Mouse (Mus musculus): ENCODE measurements at regions not wholly inside any gene's neighbourhood (a gene's known extent, or its start where the extent isn't known, plus 50 kb on each side); places are given as distances from the start of the nearest gene placed in this dataset.

DNA sequence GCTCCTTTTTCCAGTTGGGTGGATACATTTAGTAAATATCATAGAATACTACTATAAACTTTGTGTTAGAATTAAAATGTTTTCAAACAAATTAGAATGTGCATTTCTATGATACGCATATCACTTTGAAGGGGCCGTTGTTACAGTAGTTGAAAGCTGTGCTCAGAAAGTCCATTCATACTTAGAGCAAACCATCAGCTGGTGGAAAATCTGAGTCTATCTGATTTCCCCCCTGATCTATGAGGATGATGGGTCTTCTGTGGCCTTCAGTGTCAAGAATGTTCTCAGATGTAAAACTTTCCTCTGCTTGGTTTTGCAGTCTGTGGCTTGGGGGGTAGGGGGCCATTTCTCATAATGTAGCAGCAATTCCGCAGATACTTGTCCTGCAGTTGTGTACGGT is 69.3 kb upstream of the Ednrb start:
- no peak for TF ChIP-seq EP300 (IDR thresholded peaks at IDR 0.05; ENCODE audit: low read depth)
- TF ChIP-seq CTCF (IDR thresholded peaks at IDR 0.05; ENCODE audit: low read depth) = no peak
- Histone ChIP-seq H3K9ac (replicated peaks) (no peak overlapping the region), H3K27me3 (ENCODE audit: control insufficient read depth, insufficient read depth, low read length) (no peaks in the 10 kb centered on the region), H3K27ac (no peak overlapping the region), H3K4me1 (replicated peaks; ENCODE audit: control insufficient read depth in 2 of 2, insufficient read depth in 2 of 2, low read length in 1 of 2) (no peaks in the 10 kb centered on the region), H3K9me3 (ENCODE audit: control insufficient read depth, low read length) (no peaks in the 10 kb centered on the region), H3K4me2 (ENCODE audit: low read depth) (no peak overlapping the region), H3K4me3 (ENCODE audit: insufficient read depth in 1 of 2, low read depth in 2 of 2, low read length in 2 of 2) (no peak overlapping the region), H3K36me3 (replicated peaks; ENCODE audit: control insufficient read depth, insufficient read depth, low read depth) (no peaks in the 10 kb centered on the region)
- ATAC-seq (ENCODE audit: insufficient read depth) (no peak), DNase-seq (ENCODE audit: low read depth in 3 of 3, low spot score in 3 of 3) (no peak)
- WGBS (ENCODE audit: insufficient replicate concordance) = 79% methylated on average over 4 of the region's 4 CpGs

- no peak for DNase-seq (ENCODE audit: low read depth in 3 of 3, low spot score in 3 of 3)
Observed at GRCm38 (mm10) chr14:103911707-103912106, 67.5 kb upstream of the Ednrb start.

DNA sequence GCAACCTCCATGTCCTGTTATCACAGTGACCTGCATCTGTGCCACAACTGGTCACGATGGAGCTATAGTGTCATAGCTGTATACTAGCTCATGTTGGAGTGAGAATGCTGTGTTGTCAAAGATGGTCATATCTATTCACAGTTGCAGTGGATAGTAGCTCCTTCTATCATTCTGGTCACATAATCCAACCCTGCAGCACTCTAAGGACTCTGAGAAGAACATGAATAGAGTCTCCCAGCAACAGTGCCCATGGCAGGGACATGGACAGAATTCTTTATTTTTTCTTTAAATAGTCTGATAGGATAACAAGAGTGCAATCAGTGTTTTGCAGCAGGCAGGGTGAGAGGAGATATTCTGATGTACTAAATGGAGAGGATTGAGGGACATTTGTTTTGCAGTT is 67.1 kb upstream of the Ednrb start:
- H3K4me1 ChIP-seq (replicated peaks; ENCODE audit: control insufficient read depth in 2 of 2, insufficient read depth in 2 of 2, low read length in 1 of 2) = no peaks in the 10 kb centered on the region
- ATAC-seq (ENCODE audit: insufficient read depth) = no peak
- TF ChIP-seq EP300 (IDR thresholded peaks at IDR 0.05; ENCODE audit: low read depth) = no peak
- TF ChIP-seq CTCF (IDR thresholded peaks at IDR 0.05; ENCODE audit: low read depth) = no peak
- no peaks in the 10 kb centered on the region for H3K9me3 ChIP-seq (ENCODE audit: control insufficient read depth, low read length)
- WGBS (ENCODE audit: insufficient replicate concordance) = 65% methylated on average over 1 of the region's 1 CpGs
- no peak overlapping the region for H3K4me2 ChIP-seq (ENCODE audit: low read depth)
- no peak for DNase-seq (ENCODE audit: low read depth in 3 of 3, low spot score in 3 of 3)
- no peaks in the 10 kb centered on the region for H3K36me3 ChIP-seq (replicated peaks; ENCODE audit: control insufficient read depth, insufficient read depth, low read depth)
- H3K4me3 ChIP-seq (ENCODE audit: insufficient read depth in 1 of 2, low read depth in 2 of 2, low read length in 2 of 2) = no peak overlapping the region
- H3K9ac ChIP-seq (replicated peaks) = no peak overlapping the region
- no peak overlapping the region for H3K27ac ChIP-seq
- no peaks in the 10 kb centered on the region for H3K27me3 ChIP-seq (ENCODE audit: control insufficient read depth, insufficient read depth, low read length)

More at GRCm38 (mm10) chr14:103911707-103912106, 67.5 kb upstream of the Ednrb start:
- H3K36me3 ChIP-seq (replicated peaks; ENCODE audit: control insufficient read depth, insufficient read depth, low read depth) = no peaks in the 10 kb centered on the region
- H3K4me3 ChIP-seq (ENCODE audit: insufficient read depth in 1 of 2, low read depth in 2 of 2, low read length in 2 of 2) = no peak overlapping the region
- no peak overlapping the region for H3K27ac ChIP-seq
- H3K4me1 ChIP-seq (replicated peaks; ENCODE audit: control insufficient read depth in 2 of 2, insufficient read depth in 2 of 2, low read length in 1 of 2) = no peaks in the 10 kb centered on the region
- no peak for TF ChIP-seq CTCF (IDR thresholded peaks at IDR 0.05; ENCODE audit: low read depth)
- TF ChIP-seq EP300 (IDR thresholded peaks at IDR 0.05; ENCODE audit: low read depth) = no peak
- H3K9me3 ChIP-seq (ENCODE audit: control insufficient read depth, low read length) = no peaks in the 10 kb centered on the region
- 68% methylated on average over 4 of the region's 4 CpGs for WGBS (ENCODE audit: insufficient replicate concordance)
- H3K4me2 ChIP-seq (ENCODE audit: low read depth) = no peak overlapping the region
- no peaks in the 10 kb centered on the region for H3K27me3 ChIP-seq (ENCODE audit: control insufficient read depth, insufficient read depth, low read length)
- ATAC-seq (ENCODE audit: insufficient read depth) = no peak
- H3K9ac ChIP-seq (replicated peaks) = no peak overlapping the region

DNA sequence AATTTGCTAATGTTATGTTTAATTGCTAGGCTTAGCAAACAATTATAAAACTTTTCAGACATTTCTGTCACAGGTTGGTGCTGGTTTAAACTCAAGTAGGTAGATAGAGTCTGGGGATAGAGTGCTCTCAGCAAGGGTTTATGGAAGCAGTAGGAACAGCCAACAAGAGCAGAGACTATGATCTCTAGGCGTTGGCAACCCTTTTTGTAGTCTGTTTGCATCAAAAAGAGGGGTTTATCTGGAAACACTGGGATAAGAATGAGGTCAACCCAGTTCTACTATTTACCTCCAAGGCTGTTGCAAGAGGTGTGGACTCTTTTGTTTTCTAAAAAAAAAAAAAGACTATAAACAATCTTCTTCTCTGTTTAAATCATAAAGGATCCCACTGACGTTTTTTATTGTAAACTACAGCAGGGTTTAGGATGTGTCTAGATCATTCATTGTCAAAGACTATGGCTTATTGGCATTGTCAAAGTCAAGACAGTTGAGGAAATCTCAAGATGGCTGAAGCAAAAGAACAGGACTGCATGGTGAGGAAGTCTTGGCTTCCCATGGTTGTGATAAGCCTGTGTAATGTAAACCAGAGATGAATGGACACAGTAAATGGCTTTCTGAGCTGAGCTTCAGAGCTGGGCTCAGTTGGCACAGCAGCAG is 62.3 kb upstream of the Ednrb start:
- Histone ChIP-seq H3K36me3 (replicated peaks; ENCODE audit: control insufficient read depth, insufficient read depth, low read depth) (no peaks in the 10 kb centered on the region), H3K27me3 (ENCODE audit: control insufficient read depth, insufficient read depth, low read length) (no peaks in the 10 kb centered on the region), H3K27ac (no peak overlapping the region), H3K9ac (replicated peaks) (no peak overlapping the region), H3K9me3 (ENCODE audit: control insufficient read depth, low read length) (no peaks in the 10 kb centered on the region), H3K4me1 (replicated peaks; ENCODE audit: control insufficient read depth in 2 of 2, insufficient read depth in 2 of 2, low read length in 1 of 2) (no peaks in the 10 kb centered on the region), H3K4me3 (ENCODE audit: insufficient read depth in 1 of 2, low read depth in 2 of 2, low read length in 2 of 2) (no peak overlapping the region), H3K4me2 (ENCODE audit: low read depth) (no peak overlapping the region)
- DNase-seq (ENCODE audit: low read depth in 3 of 3, low spot score in 3 of 3) (no peak), ATAC-seq (ENCODE audit: insufficient read depth) (no peak)
- 31% methylated on average over 2 of the region's 2 CpGs for WGBS (ENCODE audit: insufficient replicate concordance)
- TF ChIP-seq CTCF (IDR thresholded peaks at IDR 0.05; ENCODE audit: low read depth) = no peak
- TF ChIP-seq EP300 (IDR thresholded peaks at IDR 0.05; ENCODE audit: low read depth) = no peak

DNA sequence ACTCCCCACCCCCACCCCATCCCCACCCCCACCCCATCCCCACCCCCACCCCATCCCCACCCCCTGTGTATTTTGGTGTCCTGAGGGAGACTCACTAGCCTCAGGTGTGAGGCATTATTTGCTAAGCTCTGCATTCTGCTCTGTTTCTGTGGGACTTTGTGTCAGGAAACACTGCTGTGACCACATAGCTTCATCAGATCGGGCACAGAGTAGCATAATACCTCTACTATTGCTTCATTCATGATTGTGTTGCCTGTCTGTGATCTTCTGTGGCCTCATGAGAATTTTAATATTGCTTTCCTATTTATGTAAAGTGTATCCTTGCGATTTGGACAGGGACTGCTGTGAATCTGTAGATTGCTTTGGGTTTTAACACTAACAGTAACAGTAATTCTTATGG is 56.6 kb upstream of the Ednrb start:
- H3K36me3 ChIP-seq (replicated peaks; ENCODE audit: control insufficient read depth, insufficient read depth, low read depth) = no peaks in the 10 kb centered on the region
- no peak overlapping the region for H3K27ac ChIP-seq
- H3K9ac ChIP-seq (replicated peaks) = no peak overlapping the region
- H3K4me1 ChIP-seq (replicated peaks; ENCODE audit: control insufficient read depth in 2 of 2, insufficient read depth in 2 of 2, low read length in 1 of 2) = peaks cover 0 to 5% of the 10 kb centered on the region in 2 experiments; a peak in 1 of 4 replicates
- ATAC-seq (ENCODE audit: insufficient read depth) (no peak), DNase-seq (ENCODE audit: low read depth in 3 of 3, low spot score in 3 of 3) (no peak)
- WGBS (ENCODE audit: insufficient replicate concordance) = 49% methylated on average over 2 of the region's 2 CpGs
- no peak overlapping the region for H3K4me2 ChIP-seq (ENCODE audit: low read depth)
- no peaks in the 10 kb centered on the region for H3K27me3 ChIP-seq (ENCODE audit: control insufficient read depth, insufficient read depth, low read length)
- H3K9me3 ChIP-seq (ENCODE audit: control insufficient read depth, low read length) = no peaks in the 10 kb centered on the region
- TF ChIP-seq CTCF (IDR thresholded peaks at IDR 0.05; ENCODE audit: low read depth) = no peak
- no peak for TF ChIP-seq EP300 (IDR thresholded peaks at IDR 0.05; ENCODE audit: low read depth)
- H3K4me3 ChIP-seq (ENCODE audit: insufficient read depth in 1 of 2, low read depth in 2 of 2, low read length in 2 of 2) = no peak overlapping the region
